Mouse (Mus musculus) liver, postnatal 0 days (tissue): Measurements from ENCODE around the gene Chd6.

Experiments used
- CTCF ChIP-seq: sonication (generic); IDR thresholded peaks from 2 replicates; pipeline ENCODE4 v1.5.1; 2016; ENCODE audit warnings: antibody characterized with exemption, low read depth
- EP300 ChIP-seq: IDR thresholded peaks from 2 replicates; pipeline ENCODE4 v1.6.1; 2016; ENCODE audit warnings: antibody characterized with exemption, low read depth, mild to moderate bottlenecking

GRCm38 (mm10) chr2:160994181-160994580 lies 114.7 kb downstream of the Chd6 start:
- no peak for TF ChIP-seq CTCF
- TF ChIP-seq EP300, result no peak
